Mouse (Mus musculus) midbrain, embryonic 16.5 days (tissue): ENCODE results near the gene 2310034G01Rik. TPM values are rescaled to one million over a fixed set of nuclear protein-coding genes. Genes with fewer than 3 reads are reported as not detected.

Source experiments
- ATAC-seq: fragments of 200-750 bp; cut with Nextera tagmentation; 2 replicates; pipeline ENCODE4 v1.8.0; 2017; ENCODE audit warnings: moderate TSS enrichment
- H3K27ac ChIP-seq: fragments of 300-500 bp; sonication (generic); 2 replicates; pipeline ENCODE4 v1.5.1; 2014; ENCODE audit warnings: mild to moderate bottlenecking, low read length, mixed read lengths
- H3K27me3 ChIP-seq: fragments of 300-500 bp; sonication (generic); 2 replicates; pipeline ENCODE4 v1.6.1; 2014; ENCODE audit warnings: low read depth, low read length, mixed read lengths; ENCODE audit not compliant: control insufficient read depth, insufficient read depth
- H3K36me3 ChIP-seq: fragments of 300-500 bp; sonication (generic); 2 replicates; pipeline ENCODE4 v1.6.1; 2014; ENCODE audit warnings: mild to moderate bottlenecking, low read length, moderate library complexity, mixed read lengths; ENCODE audit not compliant: control insufficient read depth, insufficient read depth
- H3K4me1 ChIP-seq: fragments of 300-500 bp; sonication (generic); 2 replicates; pipeline ENCODE4 v1.6.1; 2014; ENCODE audit warnings: mild to moderate bottlenecking, low read length, mixed read lengths; ENCODE audit not compliant: control insufficient read depth, insufficient read depth
- H3K4me2 ChIP-seq: fragments of 300-500 bp; sonication (generic); 2 replicates; pipeline ENCODE4 v1.6.1; 2014; ENCODE audit warnings: mild to moderate bottlenecking, low read length, mixed read lengths
- H3K4me3 ChIP-seq: fragments of 300-500 bp; sonication (generic); 2 replicates; pipeline ENCODE4 v1.5.1; 2014; ENCODE audit warnings: low read depth, mild to moderate bottlenecking, low read length, moderate library complexity, mixed read lengths
- H3K9ac ChIP-seq: fragments of 300-500 bp; sonication (generic); 2 replicates; pipeline ENCODE4 v1.6.1; 2014; ENCODE audit warnings: low read depth, low read length, mixed read lengths
- H3K9me3 ChIP-seq: fragments of 300-500 bp; sonication (generic); replicated peaks from 2 replicates; pipeline ENCODE4 v1.6.1; 2014; ENCODE audit warnings: mild to moderate bottlenecking, low read length, mixed read lengths; ENCODE audit not compliant: control insufficient read depth, poor library complexity, severe bottlenecking
- WGBS: fragments of 180-500 bp; shearing (Covaris S2); extraction: QIAGEN DNeasy Blood & Tissue Kit; methylation state at CpG from one replicate; pipeline ENCODE4 v1.1.7; 2014; 5-methylcytosine and 5-hydroxymethylcytosine counted together
- polyA plus RNA-seq: library from polyadenylated mRNA; unstranded; fragments of >200 nt; fragmentation: Nextera tagmentation; extraction: Ambion mirVana; gene quantifications from 2 replicates; pipeline ENCODE4 v1.2.1, GENCODE M21; 2015

Gene 2310034G01Rik
- polyA plus RNA-seq, 1 experiment from 2014 or later: 1.4 TPM

GRCm38 (mm10) chr19:46363294-46364009 is 13.3 kb upstream of the 2310034G01Rik start:
- Histone ChIP-seq H3K27ac (no peak overlapping the region), H3K9me3 (no peaks in the 10 kb centered on the region), H3K4me3 (no peak overlapping the region), H3K9ac (no peak overlapping the region), H3K4me1 (no peaks in the 10 kb centered on the region), H3K36me3 (no peaks in the 10 kb centered on the region), H3K27me3 (no peaks in the 10 kb centered on the region), H3K4me2 (no peak overlapping the region)
- 91% methylated on average over 11 of the region's 11 CpGs for WGBS
- no peak for ATAC-seq

GRCm38 (mm10) chr19:46362104-46362503 is 12.0 kb upstream of the 2310034G01Rik start:
- Histone ChIP-seq H3K4me2 (no peak overlapping the region), H3K36me3 (no peaks in the 10 kb centered on the region), H3K27me3 (no peaks in the 10 kb centered on the region; the same call in none of the 2 replicates), H3K9me3 (no peaks in the 10 kb centered on the region), H3K4me3 (no peak overlapping the region), H3K4me1 (0 out of 2 replicates have a peak, but pooled peaks cover 5% of the 10 kb centered on the region), H3K9ac (no peak overlapping the region), H3K27ac (no peak overlapping the region)
- 90% methylated on average over 8 of the region's 8 CpGs for WGBS
- no peak for ATAC-seq

- ATAC-seq: no peak
- H3K4me1 ChIP-seq: 0 out of 2 replicates have a peak, but pooled peaks cover 5% of the 10 kb centered on the region
- WGBS: 65% methylated on average over 4 of the region's 4 CpGs
- no peak overlapping the region for H3K9ac ChIP-seq
- H3K36me3 ChIP-seq: no peaks in the 10 kb centered on the region
- H3K4me3 ChIP-seq: no peak overlapping the region
- H3K9me3 ChIP-seq: no peaks in the 10 kb centered on the region
- H3K27ac ChIP-seq: no peak overlapping the region
- no peaks in the 10 kb centered on the region; the same call in none of the 2 replicates for H3K27me3 ChIP-seq
- no peak overlapping the region for H3K4me2 ChIP-seq
Measured at GRCm38 (mm10) chr19:46358381-46358780, 8.3 kb upstream of the 2310034G01Rik start.

- Histone ChIP-seq H3K27ac (no peak overlapping the region), H3K36me3 (no peaks in the 10 kb centered on the region), H3K9ac (peak overlapping the region; percentile 69), H3K4me2 (peak overlapping the region; percentile 73), H3K4me3 (peak overlapping the region; percentile 58), H3K27me3 (no peaks in the 10 kb centered on the region; the same call in none of the 2 replicates), H3K4me1 (0 out of 2 replicates have a peak, but pooled peaks cover 5% of the 10 kb centered on the region), H3K9me3 (no peaks in the 10 kb centered on the region)
- no peak for ATAC-seq
- WGBS: 17% methylated on average over 25 of the region's 25 CpGs
Measured at GRCm38 (mm10) chr19:46357344-46358280, 7.5 kb upstream of the 2310034G01Rik start.

- H3K4me1 ChIP-seq: 0 out of 2 replicates have a peak, but pooled peaks cover 5% of the 10 kb centered on the region
- no peaks in the 10 kb centered on the region for H3K36me3 ChIP-seq
- peak overlapping the region; percentile 69 for H3K9ac ChIP-seq
- peak; percentile 93 for ATAC-seq
- peak overlapping the region; percentile 40 for H3K27ac ChIP-seq
- no peaks in the 10 kb centered on the region; the same call in none of the 2 replicates for H3K27me3 ChIP-seq
- H3K4me3 ChIP-seq: peak overlapping the region; percentile 58
- under 1% methylated on average over 29 of the region's 29 CpGs for WGBS
- no peaks in the 10 kb centered on the region for H3K9me3 ChIP-seq
- H3K4me2 ChIP-seq: peak overlapping the region; percentile 73
Measured at GRCm38 (mm10) chr19:46356701-46357138, 6.6 kb upstream of the 2310034G01Rik start.

- H3K4me1 ChIP-seq: peaks cover 18% of the 10 kb centered on the region
- peak overlapping the region; percentile 94 for H3K9ac ChIP-seq
- WGBS: 31% methylated on average over 6 of the region's 6 CpGs
- H3K4me2 ChIP-seq: peak overlapping the region; percentile 88
- H3K27me3 ChIP-seq: peaks cover 5% of the 10 kb centered on the region; the same call in 1 of the 2 replicates
- peak overlapping the region; percentile 89 for H3K27ac ChIP-seq
- ATAC-seq: peak; percentile 33; the same call in 1 of the 2 replicates
- peak overlapping the region; percentile 80 for H3K4me3 ChIP-seq
- no peaks in the 10 kb centered on the region for H3K9me3 ChIP-seq
- H3K36me3 ChIP-seq: no peaks in the 10 kb centered on the region
Measured at GRCm38 (mm10) chr19:46349550-46349949, 552 bp downstream of the 2310034G01Rik start.

GRCm38 (mm10) chr19:46348761-46349458 is 1.2 kb downstream of the 2310034G01Rik start:
- ATAC-seq: peak; percentile 95
- under 1% methylated on average over 77 of the region's 78 CpGs for WGBS

GRCm38 (mm10) chr19:46347936-46348668 is 2.0 kb downstream of the 2310034G01Rik start:
- WGBS: 29% methylated on average over 14 of the region's 14 CpGs
- H3K27ac ChIP-seq: peak overlapping the region; percentile 89
- peaks cover 18% of the 10 kb centered on the region for H3K4me1 ChIP-seq
- peak; percentile 18; the same call in 1 of the 2 replicates for ATAC-seq
- H3K27me3 ChIP-seq: peaks cover 5% of the 10 kb centered on the region; the same call in 1 of the 2 replicates
- H3K9me3 ChIP-seq: no peaks in the 10 kb centered on the region
- H3K4me2 ChIP-seq: peak overlapping the region; percentile 88
- peak overlapping the region; percentile 80 for H3K4me3 ChIP-seq
- H3K36me3 ChIP-seq: no peaks in the 10 kb centered on the region
- H3K9ac ChIP-seq: peak overlapping the region; percentile 94

More at GRCm38 (mm10) chr19:46348761-46349458, 1.2 kb downstream of the 2310034G01Rik start:
- Histone ChIP-seq H3K4me3 (peak overlapping the region; percentile 80), H3K27ac (peak overlapping the region; percentile 89), H3K27me3 (peaks cover 5% of the 10 kb centered on the region; the same call in 1 of the 2 replicates), H3K4me2 (peak overlapping the region; percentile 88), H3K9me3 (no peaks in the 10 kb centered on the region), H3K9ac (peak overlapping the region; percentile 94), H3K36me3 (no peaks in the 10 kb centered on the region), H3K4me1 (peaks cover 18% of the 10 kb centered on the region)
